Comparison of ENCODE assay signal across 17 mouse cellular contexts in the genomic region with DNA sequence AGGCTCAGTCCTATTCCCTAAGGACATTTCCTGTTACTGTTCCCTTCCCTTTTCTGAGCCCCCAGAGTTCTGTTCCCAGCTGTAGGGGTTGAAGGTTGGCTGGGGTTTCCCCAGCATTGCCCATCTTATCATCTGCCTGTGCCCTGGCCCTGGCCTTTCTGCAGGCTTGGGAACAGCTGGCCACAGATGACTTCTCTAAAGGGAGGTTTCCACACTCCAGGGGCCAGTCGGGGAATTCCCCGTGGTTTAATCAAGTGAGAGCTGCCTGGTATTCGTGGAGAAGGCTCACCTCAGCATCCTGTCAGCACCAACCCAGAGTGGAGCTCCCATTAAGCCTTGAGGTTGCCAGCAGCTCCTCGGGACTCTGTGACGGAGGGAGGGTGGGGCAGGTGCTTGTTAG. TPM values are rescaled to one million over a fixed set of nuclear protein-coding genes. Genes with fewer than 3 reads are reported as not detected.
DNase-seq lines count a peak whose midpoint lies in the region; ATAC-seq and TF ChIP-seq lines count a peak whose summit lies in the region.
"Had no signal": no experiment of that assay in that cellular context is flagged by ENCODE, and none has a peak within 500 bp of the region (broad histone marks: within the 10 kb centered on the region; RNA-seq: fewer than 3 reads in every experiment).

No protein-coding gene starts in this region.

- no peaks in the 10 kb centered on the region for H3K4me1 ChIP-seq in heart, embryonic 16.5 days (ENCODE audit: control insufficient read depth, insufficient read depth, low read length)
- no peaks in the 10 kb centered on the region for H3K4me1 ChIP-seq in midbrain, embryonic 14.5 days (ENCODE audit: control insufficient read depth, insufficient read depth, low read length)
- H3K4me1 ChIP-seq: midbrain, embryonic 15.5 days; neural tube, embryonic 12.5 days had no signal

- peaks cover 50% of the 10 kb centered on the region for H3K36me3 ChIP-seq in heart, embryonic 16.5 days (ENCODE audit: control insufficient read depth, insufficient read depth)
- H3K36me3 ChIP-seq in midbrain, embryonic 14.5 days (ENCODE audit: control insufficient read depth, insufficient read depth, low read length), result peaks cover 78% of the 10 kb centered on the region

- no peaks in the 10 kb centered on the region for H3K27me3 ChIP-seq in heart, embryonic 16.5 days (ENCODE audit: control insufficient read depth, insufficient read depth, low read length)
- H3K27me3 ChIP-seq in midbrain, embryonic 14.5 days (ENCODE audit: control insufficient read depth, insufficient read depth, low read length), result no peaks in the 10 kb centered on the region
- H3K27me3 ChIP-seq: midbrain, embryonic 15.5 days; neural tube, embryonic 12.5 days had no signal

- no peak overlapping the region for H3K4me3 ChIP-seq in heart, embryonic 16.5 days (ENCODE audit: low read length)
- no peak overlapping the region for H3K4me3 ChIP-seq in layer of hippocampus, adult 2 months
- no peak overlapping the region for H3K4me3 ChIP-seq in midbrain, embryonic 14.5 days (replicated peaks; ENCODE audit: low read depth, low read length)
- H3K4me3 ChIP-seq: midbrain, embryonic 15.5 days; neural tube, embryonic 12.5 days had no signal

- no peak for TF ChIP-seq CTCF in layer of hippocampus, adult 2 months (conservative IDR thresholded peaks at IDR 0.05)

- peak overlapping the region; percentile 22; the same call in 1 of the 2 replicates for H3K9ac ChIP-seq in heart, embryonic 16.5 days (ENCODE audit: low read length)
- H3K9ac ChIP-seq in midbrain, embryonic 14.5 days (replicated peaks; ENCODE audit: low read length), result no peak overlapping the region
- H3K9ac ChIP-seq: lung, embryonic 14.5 days; midbrain, embryonic 15.5 days; neural tube, embryonic 12.5 days had no signal

- no peaks in the 10 kb centered on the region for H3K9me3 ChIP-seq in heart, embryonic 16.5 days (replicated peaks; ENCODE audit: control insufficient read depth, low read length)
- no peaks in the 10 kb centered on the region for H3K9me3 ChIP-seq in midbrain, embryonic 14.5 days (ENCODE audit: control insufficient read depth, low read length)
- H3K9me3 ChIP-seq: midbrain, embryonic 15.5 days; neural tube, embryonic 12.5 days had no signal

- peak overlapping the region; percentile 10; the same call in 1 of the 2 replicates for H3K27ac ChIP-seq in heart, embryonic 16.5 days (ENCODE audit: low read length)
- no peak overlapping the region for H3K27ac ChIP-seq in layer of hippocampus, adult 2 months
- no peak overlapping the region for H3K27ac ChIP-seq in midbrain, embryonic 14.5 days (replicated peaks; ENCODE audit: low read depth, low read length)
- H3K27ac ChIP-seq: hindbrain, postnatal 0 days; midbrain, embryonic 15.5 days; neural tube, embryonic 12.5 days; stomach, postnatal 0 days had no signal

- peak; percentile 95 for DNase-seq in heart, adult 11 months
- DNase-seq in heart, postnatal 4 days, result no peak
- peak; percentile 9 for DNase-seq in lung, postnatal 14 days
- no peak for DNase-seq in lung, adult 18-20 months
- DNase-seq in testis, postnatal 10 days (ENCODE audit: low spot score), result peak; percentile 57
- DNase-seq in layer of hippocampus, adult 2 months (ENCODE audit: low spot score in 2 of 2), result no peak
- no peak for DNase-seq in midbrain, embryonic 14.5 days
- DNase-seq: adrenal gland, postnatal 36 days; kidney, postnatal 14 days; left cerebral cortex, postnatal 4 days; lung, embryonic 14.5 days had no signal

- 25% methylated on average over 5 of the region's 5 CpGs for WGBS in heart, embryonic 16.5 days
- WGBS in midbrain, embryonic 14.5 days, result 86% methylated on average over 5 of the region's 5 CpGs

- H3K4me2 ChIP-seq in heart, embryonic 16.5 days (ENCODE audit: low read depth, low read length), result no peak overlapping the region
- H3K4me2 ChIP-seq in midbrain, embryonic 14.5 days (ENCODE audit: low read length), result no peak overlapping the region
- H3K4me2 ChIP-seq: lung, embryonic 14.5 days; midbrain, embryonic 15.5 days; neural tube, embryonic 12.5 days had no signal

- ATAC-seq in heart, embryonic 16.5 days (replicated peaks; ENCODE audit: extremely low read depth, insufficient read depth, low FRiP score), result peak; percentile 28; the same call in 1 of the 2 replicates
- no peak for ATAC-seq in midbrain, embryonic 14.5 days (ENCODE audit: low FRiP score, low TSS enrichment)
- ATAC-seq: forebrain, embryonic 14.5 days; hindbrain, postnatal 0 days; midbrain, embryonic 15.5 days had no signal

RNA-seq across cellular contexts. Expression of a gene that starts 26.8 kb away (rescaled TPM):
- 1 to 10 TPM; 2.7 to 3.0 TPM for total RNA-seq in heart, postnatal 4 days (2021)
- polyA plus RNA-seq in heart, embryonic 16.5 days (2015; fragmentation: Nextera tagmentation; extraction: Ambion mirVana), result 6.5 and 7.5 TPM in 2 replicates
- 10 to 100 TPM; 20.6 to 22.5 TPM for total RNA-seq in layer of hippocampus, adult 2 months (2021)
- 30.2 and 37.5 TPM in 2 replicates for polyA plus RNA-seq in midbrain, embryonic 14.5 days (2014; fragmentation: Nextera tagmentation; extraction: Ambion mirVana)

RNA-seq across cellular contexts. Expression of a gene that starts 37.4 kb away (rescaled TPM):
- total RNA-seq in heart, postnatal 4 days (2021), result 10 to 100 TPM; 68.7 to 73.8 TPM
- 63.0 and 65.4 TPM in 2 replicates for polyA plus RNA-seq in heart, embryonic 16.5 days (2015; fragmentation: Nextera tagmentation; extraction: Ambion mirVana)
- 100 to 1,000 TPM in 1 of 2 experiments, 10 to 100 TPM in 1; 96.8 to 101 TPM for total RNA-seq in layer of hippocampus, adult 2 months (2021)
- polyA plus RNA-seq in midbrain, embryonic 14.5 days (2014; fragmentation: Nextera tagmentation; extraction: Ambion mirVana), result 80.1 and 89.8 TPM in 2 replicates

RNA-seq across cellular contexts. Expression of a gene that starts 42.7 kb away (rescaled TPM):
- total RNA-seq in heart, postnatal 4 days (2021), result 1 to 10 TPM; 8.4 to 9.7 TPM
- 9.8 and 10.3 TPM in 2 replicates for polyA plus RNA-seq in heart, embryonic 16.5 days (2015; fragmentation: Nextera tagmentation; extraction: Ambion mirVana)
- 1 to 10 TPM; 5.5 to 5.8 TPM for total RNA-seq in layer of hippocampus, adult 2 months (2021)
- 7.3 and 11.5 TPM in 2 replicates for polyA plus RNA-seq in midbrain, embryonic 14.5 days (2014; fragmentation: Nextera tagmentation; extraction: Ambion mirVana)

RNA-seq across cellular contexts. Expression of a gene that starts 42.8 kb away (rescaled TPM):
- 10 to 100 TPM; 21.8 to 25.0 TPM for total RNA-seq in heart, postnatal 4 days (2021)
- 3.7 and 4.0 TPM in 2 replicates for polyA plus RNA-seq in heart, embryonic 16.5 days (2015; fragmentation: Nextera tagmentation; extraction: Ambion mirVana)
- total RNA-seq in layer of hippocampus, adult 2 months (2021), result 10 to 100 TPM; 16.6 to 19.4 TPM
- 5.6 and 6.0 TPM in 2 replicates for polyA plus RNA-seq in midbrain, embryonic 14.5 days (2014; fragmentation: Nextera tagmentation; extraction: Ambion mirVana)

Comparison
In these comparisons a context has a peak if more than half of its experiments do, and no peak if none do; other contexts are left out.
1. DNase-seq: peak in heart, adult 11 months (single experiment), lung, postnatal 14 days (single experiment) and testis, postnatal 10 days (single experiment); none in heart, postnatal 4 days (single experiment), lung, adult 18-20 months (0 of 2), layer of hippocampus, adult 2 months (0 of 2) and midbrain, embryonic 14.5 days (single experiment).
2. RNA of a gene that starts 26.8 kb away (total RNA-seq): 20.6 to 22.5 TPM in layer of hippocampus, adult 2 months; 2.7 to 3.0 TPM in heart, postnatal 4 days; every median in the first group is over 4 times any median in the second.